Mouse (Mus musculus): ENCODE data around the gene Tmx1. TPM values are rescaled to one million over a fixed set of nuclear protein-coding genes. Genes with fewer than 3 reads are reported as not detected.

The Tmx1 gene
- total and polyA plus RNA-seq, 2 experiments from 2014 or later, result 42.9 to 80.4 TPM

DNA sequence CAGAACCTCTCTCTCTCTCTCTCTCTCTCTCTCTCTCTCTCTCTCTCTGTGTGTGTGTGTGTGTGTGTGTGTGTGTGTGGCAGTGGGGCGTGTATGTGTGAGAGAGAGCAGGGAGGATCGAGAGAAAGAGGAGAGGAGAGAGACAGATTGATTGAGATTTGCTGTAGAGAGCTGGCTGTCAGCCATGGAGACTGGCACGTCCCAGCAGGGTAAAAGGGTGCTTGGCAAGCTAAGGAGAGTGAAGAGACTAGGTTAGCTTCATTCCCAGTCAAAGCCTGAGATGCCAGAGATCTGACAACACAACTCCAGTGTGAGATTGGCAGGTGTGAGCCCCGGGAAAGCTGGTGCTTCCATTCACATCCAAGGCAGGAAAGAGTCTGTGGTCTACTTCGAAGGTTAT lies 21.5 kb upstream of the Tmx1 start:
- H3K9ac ChIP-seq (replicated peaks; ENCODE audit: low read depth, low read length), result no peak overlapping the region
- no peaks in the 10 kb centered on the region for H3K36me3 ChIP-seq (replicated peaks; ENCODE audit: control insufficient read depth, insufficient read depth, low read length)
- ATAC-seq (ENCODE audit: insufficient read depth, low read depth), result no peak
- no peaks in the 10 kb centered on the region for H3K4me1 ChIP-seq (ENCODE audit: control insufficient read depth, insufficient read depth)
- no peak overlapping the region for H3K27ac ChIP-seq (ENCODE audit: low read depth)
- no peaks in the 10 kb centered on the region for H3K9me3 ChIP-seq (replicated peaks; ENCODE audit: control insufficient read depth, low read length)
- TF ChIP-seq EP300 (IDR thresholded peaks at IDR 0.05; ENCODE audit: low read depth), result no peak
- TF ChIP-seq CTCF (IDR thresholded peaks at IDR 0.05; ENCODE audit: low read depth), result no peak
- WGBS, result 29% methylated on average over 5 of the region's 5 CpGs
- no peaks in the 10 kb centered on the region for H3K27me3 ChIP-seq (ENCODE audit: control insufficient read depth, insufficient read depth, low read length)
- no peak for DNase-seq (ENCODE audit: low spot score)
- H3K4me3 ChIP-seq (ENCODE audit: low read depth, low read length), result no peak overlapping the region
- no peak overlapping the region for H3K4me2 ChIP-seq (ENCODE audit: low read depth, low read length)

DNA sequence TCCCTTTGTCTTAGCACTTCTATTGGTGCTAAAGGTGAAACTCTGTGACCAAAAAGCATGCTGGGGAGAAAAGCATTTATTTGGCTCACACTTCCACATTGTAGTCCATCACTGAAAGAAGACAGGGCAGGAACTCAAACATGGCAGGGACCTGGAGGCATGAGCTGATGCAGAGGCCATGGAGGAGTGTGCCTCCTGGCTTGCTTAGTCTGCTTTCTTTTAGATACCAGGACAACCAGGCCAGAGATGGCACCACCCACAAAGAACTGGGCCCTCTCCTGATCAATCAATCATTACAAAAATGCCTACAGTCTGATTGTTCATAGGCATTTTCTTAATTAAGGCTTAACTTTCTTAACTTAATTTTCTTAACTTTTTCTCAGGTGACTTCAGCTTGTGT lies 2.9 kb upstream of the Tmx1 start:
- Histone ChIP-seq H3K27me3 (ENCODE audit: control insufficient read depth, insufficient read depth, low read length) (no peaks in the 10 kb centered on the region), H3K4me2 (ENCODE audit: low read depth, low read length) (no peak overlapping the region), H3K4me1 (ENCODE audit: control insufficient read depth, insufficient read depth) (peaks cover 13% of the 10 kb centered on the region), H3K36me3 (replicated peaks; ENCODE audit: control insufficient read depth, insufficient read depth, low read length) (no peaks in the 10 kb centered on the region), H3K9me3 (replicated peaks; ENCODE audit: control insufficient read depth, low read length) (no peaks in the 10 kb centered on the region), H3K27ac (ENCODE audit: low read depth) (no peak overlapping the region), H3K4me3 (ENCODE audit: low read depth, low read length) (no peak overlapping the region), H3K9ac (replicated peaks; ENCODE audit: low read depth, low read length) (no peak overlapping the region)
- TF ChIP-seq EP300 (IDR thresholded peaks at IDR 0.05; ENCODE audit: low read depth) (no peak), CTCF (IDR thresholded peaks at IDR 0.05; ENCODE audit: low read depth) (no peak)
- no peak for DNase-seq (ENCODE audit: low spot score)
- ATAC-seq (ENCODE audit: insufficient read depth, low read depth), result no peak

DNA sequence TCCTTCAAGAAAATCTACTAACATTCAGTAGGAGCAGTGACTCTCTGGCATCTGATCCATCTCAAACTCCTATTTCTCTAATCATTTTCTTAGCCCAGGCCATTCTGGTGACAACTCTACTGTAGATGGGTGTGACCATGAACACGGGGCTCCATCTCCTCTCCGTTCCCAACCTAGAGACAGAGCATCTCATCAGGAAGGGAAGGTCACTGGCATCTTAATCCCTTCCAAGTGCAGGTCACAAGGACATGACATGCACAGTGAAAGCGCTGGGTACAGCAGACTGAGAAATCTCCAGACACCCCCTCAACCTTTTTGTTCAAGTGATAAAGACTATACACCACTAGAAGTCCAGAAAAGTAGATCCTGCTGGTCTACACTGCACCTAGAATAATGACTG lies 1.4 kb upstream of the Tmx1 start:
- H3K27ac ChIP-seq (ENCODE audit: low read depth), result no peak overlapping the region
- H3K4me3 ChIP-seq (ENCODE audit: low read depth, low read length), result no peak overlapping the region

DNA sequence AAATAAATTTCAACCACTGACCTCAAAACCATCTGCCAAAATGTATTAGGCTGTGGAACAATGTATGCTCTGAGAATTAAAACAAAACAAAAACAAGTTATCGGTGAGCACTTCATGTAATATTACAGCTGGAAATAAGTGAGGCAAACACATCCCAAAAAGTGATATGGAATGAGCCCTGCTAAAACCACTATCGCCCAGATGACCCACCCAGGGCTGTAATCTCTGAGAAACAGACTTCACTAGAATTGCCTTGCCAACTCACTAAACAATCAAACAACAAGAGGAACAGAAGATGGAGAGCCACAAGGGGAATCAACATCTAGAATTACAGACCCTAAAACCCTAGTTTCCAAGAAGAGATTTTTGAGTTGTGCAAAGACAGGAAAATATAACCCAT lies 752 bp upstream of the Tmx1 start:
- Histone ChIP-seq H3K36me3 (replicated peaks; ENCODE audit: control insufficient read depth, insufficient read depth, low read length) (peaks cover 7% of the 10 kb centered on the region; the same call in 1 of the 2 replicates), H3K9me3 (replicated peaks; ENCODE audit: control insufficient read depth, low read length) (no peaks in the 10 kb centered on the region), H3K4me2 (ENCODE audit: low read depth, low read length) (peak overlapping the region; percentile 75), H3K4me1 (ENCODE audit: control insufficient read depth, insufficient read depth) (peaks cover 16% of the 10 kb centered on the region), H3K27me3 (ENCODE audit: control insufficient read depth, insufficient read depth, low read length) (no peaks in the 10 kb centered on the region), H3K4me3 (ENCODE audit: low read depth, low read length) (peak overlapping the region; percentile 88), H3K27ac (ENCODE audit: low read depth) (peak overlapping the region; percentile 80; the same call in 1 of the 2 replicates), H3K9ac (replicated peaks; ENCODE audit: low read depth, low read length) (no peak overlapping the region)
- 53% methylated on average over 2 of the region's 2 CpGs for WGBS
- ATAC-seq (ENCODE audit: insufficient read depth, low read depth), result no peak
- no peak for DNase-seq (ENCODE audit: low spot score)
- TF ChIP-seq EP300 (IDR thresholded peaks at IDR 0.05; ENCODE audit: low read depth) (no peak), CTCF (IDR thresholded peaks at IDR 0.05; ENCODE audit: low read depth) (no peak)

More for the DNA sequence above, 1.4 kb upstream of the Tmx1 start:
- Histone ChIP-seq H3K4me2 (ENCODE audit: low read depth, low read length) (no peak overlapping the region), H3K9ac (replicated peaks; ENCODE audit: low read depth, low read length) (no peak overlapping the region), H3K9me3 (replicated peaks; ENCODE audit: control insufficient read depth, low read length) (no peaks in the 10 kb centered on the region), H3K4me1 (ENCODE audit: control insufficient read depth, insufficient read depth) (peaks cover 16% of the 10 kb centered on the region), H3K36me3 (replicated peaks; ENCODE audit: control insufficient read depth, insufficient read depth, low read length) (peaks cover 2% of the 10 kb centered on the region; the same call in 1 of the 2 replicates), H3K27me3 (ENCODE audit: control insufficient read depth, insufficient read depth, low read length) (no peaks in the 10 kb centered on the region)
- WGBS, result 79% methylated on average over 3 of the region's 3 CpGs
- ATAC-seq (ENCODE audit: insufficient read depth, low read depth) (no peak), DNase-seq (ENCODE audit: low spot score) (no peak)
- TF ChIP-seq EP300 (IDR thresholded peaks at IDR 0.05; ENCODE audit: low read depth) (no peak), CTCF (IDR thresholded peaks at IDR 0.05; ENCODE audit: low read depth) (no peak)

DNA sequence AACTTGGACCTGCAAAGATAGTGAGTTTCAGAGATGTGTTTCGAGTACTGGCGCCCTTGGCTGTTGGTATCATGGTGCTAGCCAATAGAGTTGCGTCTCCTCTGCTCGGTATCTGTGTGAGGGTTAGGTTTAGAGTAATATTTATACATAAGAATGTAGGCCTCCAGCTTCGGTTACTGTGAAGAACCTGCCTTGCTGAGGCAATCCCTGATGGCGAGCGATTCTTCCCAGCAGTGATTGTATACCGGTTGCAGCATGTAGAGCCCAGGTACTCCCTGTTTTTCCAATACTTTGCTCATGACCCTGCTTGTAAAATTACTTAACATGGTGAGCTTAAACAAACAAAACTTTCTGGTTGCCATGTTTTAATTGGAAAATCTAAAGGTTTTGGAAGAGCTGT lies 2.3 kb downstream of the Tmx1 start:
- Histone ChIP-seq H3K4me3 (ENCODE audit: low read depth, low read length) (no peak overlapping the region), H3K4me2 (ENCODE audit: low read depth, low read length) (peak overlapping the region; percentile 75; the same call in 1 of the 2 replicates), H3K9me3 (replicated peaks; ENCODE audit: control insufficient read depth, low read length) (no peaks in the 10 kb centered on the region), H3K4me1 (ENCODE audit: control insufficient read depth, insufficient read depth) (peaks cover 16% of the 10 kb centered on the region), H3K9ac (replicated peaks; ENCODE audit: low read depth, low read length) (no peak overlapping the region), H3K36me3 (replicated peaks; ENCODE audit: control insufficient read depth, insufficient read depth, low read length) (peaks cover 31% of the 10 kb centered on the region), H3K27ac (ENCODE audit: low read depth) (no peak overlapping the region), H3K27me3 (ENCODE audit: control insufficient read depth, insufficient read depth, low read length) (no peaks in the 10 kb centered on the region)
- WGBS, result 88% methylated on average over 8 of the region's 8 CpGs
- DNase-seq (ENCODE audit: low spot score) (no peak), ATAC-seq (ENCODE audit: insufficient read depth, low read depth) (no peak)
- TF ChIP-seq CTCF (IDR thresholded peaks at IDR 0.05; ENCODE audit: low read depth) (no peak), EP300 (IDR thresholded peaks at IDR 0.05; ENCODE audit: low read depth) (no peak)

DNA sequence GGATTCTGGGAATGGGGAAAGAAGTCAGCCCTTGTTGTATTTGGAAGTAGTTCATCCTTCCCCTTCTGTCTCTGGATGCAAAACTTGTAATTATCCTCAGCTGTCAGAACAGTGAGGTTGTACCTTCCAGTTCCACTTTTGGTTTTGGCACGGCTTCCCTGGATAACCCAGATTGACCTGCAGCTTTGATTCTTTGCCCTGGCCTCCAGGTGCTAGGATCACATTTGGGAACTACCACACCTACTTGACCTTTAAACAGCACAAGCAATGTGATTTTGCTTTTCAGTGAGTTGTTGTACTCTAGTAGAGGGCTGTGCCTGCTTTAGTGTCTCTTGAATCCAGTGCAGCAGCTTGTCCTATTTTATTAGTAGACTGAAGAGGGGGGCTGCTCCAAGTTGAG lies 6.7 kb downstream of the Tmx1 start:
- Histone ChIP-seq H3K4me2 (ENCODE audit: low read depth, low read length) (no peak overlapping the region), H3K4me3 (ENCODE audit: low read depth, low read length) (no peak overlapping the region), H3K27me3 (ENCODE audit: control insufficient read depth, insufficient read depth, low read length) (no peaks in the 10 kb centered on the region), H3K9ac (replicated peaks; ENCODE audit: low read depth, low read length) (no peak overlapping the region), H3K9me3 (replicated peaks; ENCODE audit: control insufficient read depth, low read length) (no peaks in the 10 kb centered on the region), H3K27ac (ENCODE audit: low read depth) (peak overlapping the region; percentile 35; the same call in 1 of the 2 replicates), H3K4me1 (ENCODE audit: control insufficient read depth, insufficient read depth) (peaks cover 7% of the 10 kb centered on the region), H3K36me3 (replicated peaks; ENCODE audit: control insufficient read depth, insufficient read depth, low read length) (peaks cover 38% of the 10 kb centered on the region)
- 75% methylated on average over 1 of the region's 1 CpGs for WGBS
- ATAC-seq (ENCODE audit: insufficient read depth, low read depth) (no peak), DNase-seq (ENCODE audit: low spot score) (no peak)
- no peak for TF ChIP-seq EP300 (IDR thresholded peaks at IDR 0.05; ENCODE audit: low read depth)
- TF ChIP-seq CTCF (IDR thresholded peaks at IDR 0.05; ENCODE audit: low read depth), result no peak
